Mouse (Mus musculus): ENCODE measurements around the gene Exoc8. TPM values are rescaled to one million over a fixed set of nuclear protein-coding genes. Genes with fewer than 3 reads are reported as not detected.

The Exoc8 gene
- polyA plus RNA-seq, 1 experiment from 2014 or later = 9.7 TPM

GRCm38 (mm10) chr8:124917741-124918484 lies 20.4 kb upstream of the Exoc8 start:
- Histone ChIP-seq H3K4me1 (replicated peaks; ENCODE audit: control insufficient read depth, insufficient read depth, low read length) (peaks cover 17% of the 10 kb centered on the region), H3K36me3 (ENCODE audit: control insufficient read depth, insufficient read depth, low read length) (peaks cover 18% of the 10 kb centered on the region), H3K27me3 (replicated peaks; ENCODE audit: control insufficient read depth, insufficient read depth, low read length) (no peaks in the 10 kb centered on the region), H3K4me2 (no peak overlapping the region), H3K27ac (ENCODE audit: low read depth, low read length) (no peak overlapping the region), H3K9ac (ENCODE audit: low read depth, low read length) (no peak overlapping the region), H3K9me3 (ENCODE audit: control insufficient read depth, low read length) (no peaks in the 10 kb centered on the region), H3K4me3 (ENCODE audit: low read depth, low read length) (no peak overlapping the region)
- WGBS = 79% methylated on average over 18 of the region's 18 CpGs
- ATAC-seq (replicated peaks; ENCODE audit: low FRiP score) = no peak
- DNase-seq (ENCODE audit: low spot score) = no peak

DNA sequence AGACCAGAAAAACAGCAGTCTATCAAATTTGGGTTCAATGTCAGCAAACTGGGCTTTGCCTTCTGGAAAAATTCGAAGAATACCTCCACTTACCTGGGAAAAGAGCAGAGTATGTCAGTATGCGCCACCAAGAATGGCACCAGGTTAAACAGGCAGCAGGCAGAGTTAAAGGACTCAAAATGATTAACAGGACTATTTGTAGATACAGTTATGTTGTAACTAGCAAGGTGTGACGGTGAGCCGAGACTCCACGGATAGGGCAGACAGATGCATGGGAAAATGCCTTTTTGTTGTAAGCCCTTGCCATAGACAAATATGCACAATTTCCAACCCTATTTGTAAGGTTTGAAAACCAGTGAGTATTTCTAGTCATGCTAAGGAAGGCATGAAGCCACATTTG lies 16.6 kb upstream of the Exoc8 start:
- no peaks in the 10 kb centered on the region for H3K4me1 ChIP-seq (replicated peaks; ENCODE audit: control insufficient read depth, insufficient read depth, low read length)
- H3K9me3 ChIP-seq (ENCODE audit: control insufficient read depth, low read length) = no peaks in the 10 kb centered on the region
- H3K9ac ChIP-seq (ENCODE audit: low read depth, low read length) = no peak overlapping the region
- no peak overlapping the region for H3K27ac ChIP-seq (ENCODE audit: low read depth, low read length)
- H3K4me3 ChIP-seq (ENCODE audit: low read depth, low read length) = no peak overlapping the region
- H3K36me3 ChIP-seq (ENCODE audit: control insufficient read depth, insufficient read depth, low read length) = peaks cover 30% of the 10 kb centered on the region
- no peak for ATAC-seq (replicated peaks; ENCODE audit: low FRiP score)
- 94% methylated on average over 5 of the region's 5 CpGs for WGBS
- DNase-seq (ENCODE audit: low spot score) = no peak
- no peak overlapping the region for H3K4me2 ChIP-seq
- no peaks in the 10 kb centered on the region for H3K27me3 ChIP-seq (replicated peaks; ENCODE audit: control insufficient read depth, insufficient read depth, low read length)

GRCm38 (mm10) chr8:124911938-124912872 lies 14.7 kb upstream of the Exoc8 start:
- 65% methylated on average over 17 of the region's 17 CpGs for WGBS
- DNase-seq (ENCODE audit: low spot score) (no peak), ATAC-seq (replicated peaks; ENCODE audit: low FRiP score) (no peak)
- Histone ChIP-seq H3K27me3 (replicated peaks; ENCODE audit: control insufficient read depth, insufficient read depth, low read length) (no peaks in the 10 kb centered on the region), H3K4me1 (replicated peaks; ENCODE audit: control insufficient read depth, insufficient read depth, low read length) (no peaks in the 10 kb centered on the region), H3K27ac (ENCODE audit: low read depth, low read length) (no peak overlapping the region), H3K4me2 (no peak overlapping the region), H3K9ac (ENCODE audit: low read depth, low read length) (no peak overlapping the region), H3K9me3 (ENCODE audit: control insufficient read depth, low read length) (no peaks in the 10 kb centered on the region), H3K36me3 (ENCODE audit: control insufficient read depth, insufficient read depth, low read length) (peaks cover 41% of the 10 kb centered on the region), H3K4me3 (ENCODE audit: low read depth, low read length) (no peak overlapping the region)

GRCm38 (mm10) chr8:124910349-124910748 lies 12.8 kb upstream of the Exoc8 start:
- Histone ChIP-seq H3K9ac (ENCODE audit: low read depth, low read length) (no peak overlapping the region), H3K27ac (ENCODE audit: low read depth, low read length) (no peak overlapping the region), H3K9me3 (ENCODE audit: control insufficient read depth, low read length) (no peaks in the 10 kb centered on the region), H3K4me2 (no peak overlapping the region), H3K27me3 (replicated peaks; ENCODE audit: control insufficient read depth, insufficient read depth, low read length) (no peaks in the 10 kb centered on the region), H3K4me3 (ENCODE audit: low read depth, low read length) (no peak overlapping the region), H3K4me1 (replicated peaks; ENCODE audit: control insufficient read depth, insufficient read depth, low read length) (no peaks in the 10 kb centered on the region), H3K36me3 (ENCODE audit: control insufficient read depth, insufficient read depth, low read length) (peaks cover 45% of the 10 kb centered on the region)
- ATAC-seq (replicated peaks; ENCODE audit: low FRiP score) (no peak), DNase-seq (ENCODE audit: low spot score) (no peak)
- 88% methylated on average over 10 of the region's 10 CpGs for WGBS

GRCm38 (mm10) chr8:124909936-124910335 lies 12.4 kb upstream of the Exoc8 start:
- no peaks in the 10 kb centered on the region for H3K4me1 ChIP-seq (replicated peaks; ENCODE audit: control insufficient read depth, insufficient read depth, low read length)
- no peaks in the 10 kb centered on the region for H3K9me3 ChIP-seq (ENCODE audit: control insufficient read depth, low read length)
- 93% methylated on average over 16 of the region's 16 CpGs for whole genome bisulfite sequencing
- H3K4me3 ChIP-seq (ENCODE audit: low read depth, low read length) = no peak overlapping the region
- H3K9ac ChIP-seq (ENCODE audit: low read depth, low read length) = no peak overlapping the region
- no peak overlapping the region for H3K27ac ChIP-seq (ENCODE audit: low read depth, low read length)
- no peak overlapping the region for H3K4me2 ChIP-seq
- H3K36me3 ChIP-seq (ENCODE audit: control insufficient read depth, insufficient read depth, low read length) = peaks cover 45% of the 10 kb centered on the region
- H3K27me3 ChIP-seq (replicated peaks; ENCODE audit: control insufficient read depth, insufficient read depth, low read length) = no peaks in the 10 kb centered on the region
- ATAC-seq (replicated peaks; ENCODE audit: low FRiP score) = no peak
- DNase-seq (ENCODE audit: low spot score) = no peak

- Histone ChIP-seq H3K9ac (ENCODE audit: low read depth, low read length) (no peak overlapping the region), H3K36me3 (ENCODE audit: control insufficient read depth, insufficient read depth, low read length) (peaks cover 48% of the 10 kb centered on the region), H3K4me1 (replicated peaks; ENCODE audit: control insufficient read depth, insufficient read depth, low read length) (no peaks in the 10 kb centered on the region), H3K27ac (ENCODE audit: low read depth, low read length) (no peak overlapping the region), H3K9me3 (ENCODE audit: control insufficient read depth, low read length) (no peaks in the 10 kb centered on the region), H3K4me2 (no peak overlapping the region), H3K27me3 (replicated peaks; ENCODE audit: control insufficient read depth, insufficient read depth, low read length) (no peaks in the 10 kb centered on the region), H3K4me3 (ENCODE audit: low read depth, low read length) (no peak overlapping the region)
- ATAC-seq (replicated peaks; ENCODE audit: low FRiP score) = no peak
- no peak for DNase-seq (ENCODE audit: low spot score)
- WGBS = 88% methylated on average over 2 of the region's 2 CpGs
Observed at GRCm38 (mm10) chr8:124905482-124905881, 8.0 kb upstream of the Exoc8 start.

DNA sequence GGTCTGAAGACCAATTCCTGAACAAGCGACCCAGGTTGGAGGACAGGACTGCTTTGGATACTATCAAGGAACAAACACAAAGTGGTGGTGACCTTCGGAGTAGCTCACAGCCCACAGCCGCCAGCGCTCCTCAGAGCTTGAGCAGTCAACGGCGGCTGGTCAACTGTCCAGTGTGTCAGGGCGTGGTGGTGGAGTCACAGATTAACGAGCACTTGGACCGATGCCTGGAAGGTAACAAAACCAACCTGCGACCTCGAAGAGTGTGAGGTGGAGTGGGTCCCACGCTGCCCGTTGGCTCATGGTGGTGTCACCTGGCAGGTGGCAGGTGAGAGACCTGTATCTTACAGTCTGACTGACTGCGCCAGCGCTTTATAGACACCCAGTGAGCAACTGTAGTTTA lies 5.7 kb upstream of the Exoc8 start:
- Histone ChIP-seq H3K4me1 (replicated peaks; ENCODE audit: control insufficient read depth, insufficient read depth, low read length) (peaks cover 5% of the 10 kb centered on the region), H3K4me2 (no peak overlapping the region), H3K9ac (ENCODE audit: low read depth, low read length) (no peak overlapping the region), H3K9me3 (ENCODE audit: control insufficient read depth, low read length) (no peaks in the 10 kb centered on the region), H3K27ac (ENCODE audit: low read depth, low read length) (no peak overlapping the region), H3K36me3 (ENCODE audit: control insufficient read depth, insufficient read depth, low read length) (peaks cover 47% of the 10 kb centered on the region), H3K27me3 (replicated peaks; ENCODE audit: control insufficient read depth, insufficient read depth, low read length) (no peaks in the 10 kb centered on the region), H3K4me3 (ENCODE audit: low read depth, low read length) (no peak overlapping the region)
- DNase-seq (ENCODE audit: low spot score) = no peak
- no peak for ATAC-seq (replicated peaks; ENCODE audit: low FRiP score)
- 94% methylated on average over 15 of the region's 15 CpGs for WGBS

- no peak for DNase-seq (ENCODE audit: low spot score)
- peak; percentile 15; the same call in 1 of the 2 replicates for ATAC-seq (replicated peaks; ENCODE audit: low FRiP score)
- Histone ChIP-seq H3K27me3 (replicated peaks; ENCODE audit: control insufficient read depth, insufficient read depth, low read length) (no peaks in the 10 kb centered on the region), H3K4me1 (replicated peaks; ENCODE audit: control insufficient read depth, insufficient read depth, low read length) (peaks cover 15% of the 10 kb centered on the region), H3K27ac (ENCODE audit: low read depth, low read length) (peak overlapping the region; percentile 75), H3K4me3 (ENCODE audit: low read depth, low read length) (peak overlapping the region; percentile 98), H3K9me3 (ENCODE audit: control insufficient read depth, low read length) (no peaks in the 10 kb centered on the region), H3K4me2 (peak overlapping the region; percentile 96), H3K9ac (ENCODE audit: low read depth, low read length) (peak overlapping the region; percentile 79), H3K36me3 (ENCODE audit: control insufficient read depth, insufficient read depth, low read length) (peaks cover 40% of the 10 kb centered on the region)
- 4% methylated on average over 31 of the region's 31 CpGs for WGBS
Observed at GRCm38 (mm10) chr8:124898251-124898905, 873 bp upstream of the Exoc8 start.
